Mouse (Mus musculus): ENCODE measurements around the gene Mthfd2l. TPM values are rescaled to one million over a fixed set of nuclear protein-coding genes. Genes with fewer than 3 reads are reported as not detected.

Gene Mthfd2l
- total and polyA plus RNA-seq, 3 experiments, result 8.7 to 9.8 (median 9.1) TPM

DNA sequence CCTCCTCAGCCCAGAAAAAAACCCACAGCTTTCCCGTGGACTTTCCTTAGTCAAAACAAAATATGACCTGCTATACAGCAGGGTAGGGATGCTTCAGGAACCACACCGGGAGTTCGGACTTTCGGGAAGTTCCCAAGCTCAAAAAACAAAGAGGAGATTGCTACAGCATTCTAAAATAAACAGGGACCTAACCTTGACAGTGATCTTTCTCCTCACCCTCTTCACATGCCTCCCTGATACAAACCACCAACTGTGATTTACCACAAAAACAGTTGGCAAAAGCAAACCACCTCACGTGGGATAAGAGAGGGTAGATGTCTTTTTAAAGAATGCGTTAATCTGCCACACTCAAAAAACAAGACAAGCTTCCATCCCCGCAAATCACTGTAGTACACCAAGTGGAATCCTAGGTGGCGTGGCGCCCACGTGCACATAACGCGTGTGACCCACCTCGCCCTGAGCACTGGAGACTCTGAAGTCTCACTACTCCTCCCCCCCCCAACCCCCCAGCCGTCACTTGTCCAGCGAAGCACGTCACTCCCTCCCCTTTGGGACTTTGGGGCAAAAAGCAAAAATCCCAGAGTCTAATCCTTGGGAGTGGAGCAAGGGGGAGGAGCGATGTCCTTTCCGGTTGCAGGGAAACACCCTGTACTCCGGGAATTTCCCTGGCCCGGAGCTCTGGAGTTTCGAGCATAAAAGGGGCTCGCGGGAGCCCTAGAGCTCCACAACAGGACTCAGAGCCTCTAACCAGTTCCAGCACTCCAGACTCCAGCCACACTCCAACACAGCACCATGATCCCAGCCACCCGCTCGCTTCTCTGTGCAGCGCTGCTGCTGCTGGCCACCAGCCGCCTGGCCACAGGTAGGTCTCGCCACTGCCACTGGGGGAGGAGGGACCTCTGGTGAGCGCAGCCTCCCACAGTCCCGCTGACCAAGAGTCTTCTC, 40.1 kb upstream of the Mthfd2l start, which contains the start of gene Cxcl1:
TSS of gene Cxcl1 (plus strand) at position 723 of the 945 bp plus-strand sequence.
- Histone ChIP-seq H3K9ac (ENCODE audit: low read depth, low read length) (peak within 1 kb of the TSS; percentile 68), H3K79me2 (replicated peaks; ENCODE audit: control insufficient read depth, insufficient read depth, low read length) (no peaks in the 10 kb centered on the region), H3K27ac (peak within 1 kb of the TSS; percentile 80), H3K27me3 (ENCODE audit: control insufficient read depth, insufficient read depth, low read length) (no peaks in the 10 kb centered on the region), H3K4me3 (peak within 1 kb of the TSS; percentile 62), H3K36me3 (ENCODE audit: control insufficient read depth, insufficient read depth, low read length) (no peaks in the 10 kb centered on the region; the same call in 1 of the 2 replicates), H3K4me1 (ENCODE audit: control insufficient read depth, insufficient read depth, low read length) (peaks cover 2% of the 10 kb centered on the region)
- peak; percentile 67 to 81 for DNase-seq
- TF ChIP-seq CTCF (IDR thresholded peaks at IDR 0.05), result peak; percentile 53
- TF ChIP-seq EP300 (IDR thresholded peaks at IDR 0.05; ENCODE audit: insufficient read depth, low read depth, low read length), result 0 out of 2 replicates have a peak, but pooled peaks have one; percentile 30
- TF ChIP-seq POLR2A (IDR thresholded peaks at IDR 0.05; ENCODE audit: insufficient read depth, low read depth, low read length), result peak; percentile 74
- WGBS, result 6% methylated on average over 30 of the region's 30 CpGs
- intact Hi-C loops (cut with DNase I), result loop anchor here (2.0 kb wide), 1 partner anchor 40 kb away; the partner anchor contains the start of gene Mthfd2l

- intact Hi-C loops (cut with DNase I), result loop anchor here (2.0 kb wide), 1 partner anchor 39 kb away; the partner anchor contains the start of gene Mthfd2l
- Histone ChIP-seq H3K27me3 (ENCODE audit: control insufficient read depth, insufficient read depth, low read length) (no peaks in the 10 kb centered on the region), H3K36me3 (ENCODE audit: control insufficient read depth, insufficient read depth, low read length) (no peaks in the 10 kb centered on the region), H3K27ac (peak overlapping the region; percentile 80), H3K4me1 (ENCODE audit: control insufficient read depth, insufficient read depth, low read length) (peaks cover 2% of the 10 kb centered on the region), H3K79me2 (replicated peaks; ENCODE audit: control insufficient read depth, insufficient read depth, low read length) (no peaks in the 10 kb centered on the region), H3K4me3 (peak overlapping the region; percentile 62), H3K9ac (ENCODE audit: low read depth, low read length) (peak overlapping the region; percentile 68)
- 19% methylated on average over 10 of the region's 10 CpGs for WGBS
- no peak for DNase-seq
- no peak for TF ChIP-seq EP300 (IDR thresholded peaks at IDR 0.05; ENCODE audit: insufficient read depth, low read depth, low read length)
- TF ChIP-seq POLR2A (IDR thresholded peaks at IDR 0.05; ENCODE audit: insufficient read depth, low read depth, low read length), result no peak
- TF ChIP-seq CTCF (IDR thresholded peaks at IDR 0.05), result no peak
Measured at GRCm38 (mm10) chr5:90891464-90891813, 39.5 kb upstream of the Mthfd2l start.

DNA sequence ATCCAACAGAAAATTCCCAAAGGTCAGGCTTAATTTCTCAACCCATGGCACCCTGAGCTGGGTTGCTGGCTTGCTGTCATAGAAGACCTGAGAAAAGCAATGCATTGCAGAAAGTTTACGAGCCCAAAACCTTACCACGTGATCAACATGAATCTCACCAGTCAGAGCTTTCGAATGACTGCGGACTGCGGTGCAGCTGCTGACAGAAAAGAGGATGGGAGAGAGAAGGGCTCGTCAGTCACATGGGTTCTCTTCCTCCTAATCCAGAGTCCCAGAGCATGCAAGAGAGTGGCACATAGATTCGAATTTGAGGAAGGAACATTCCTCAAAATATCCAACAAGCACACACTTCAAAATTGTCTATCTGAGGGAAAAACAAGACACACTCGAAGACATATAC, 36.7 kb upstream of the Mthfd2l start:
- Histone ChIP-seq H3K27ac (no peak overlapping the region), H3K79me2 (replicated peaks; ENCODE audit: control insufficient read depth, insufficient read depth, low read length) (no peaks in the 10 kb centered on the region), H3K9ac (ENCODE audit: low read depth, low read length) (no peak overlapping the region), H3K4me1 (ENCODE audit: control insufficient read depth, insufficient read depth, low read length) (peaks cover 2% of the 10 kb centered on the region), H3K4me3 (no peak overlapping the region), H3K36me3 (ENCODE audit: control insufficient read depth, insufficient read depth, low read length) (no peaks in the 10 kb centered on the region), H3K27me3 (ENCODE audit: control insufficient read depth, insufficient read depth, low read length) (no peaks in the 10 kb centered on the region)
- no peak for DNase-seq
- TF ChIP-seq CTCF (IDR thresholded peaks at IDR 0.05), result no peak
- TF ChIP-seq POLR2A (IDR thresholded peaks at IDR 0.05; ENCODE audit: insufficient read depth, low read depth, low read length), result no peak
- TF ChIP-seq EP300 (IDR thresholded peaks at IDR 0.05; ENCODE audit: insufficient read depth, low read depth, low read length), result no peak
- intact Hi-C loops (cut with DNase I), result no loop called here
- WGBS, result 60% methylated on average over 8 of the region's 8 CpGs

GRCm38 (mm10) chr5:90897429-90897828, 33.5 kb upstream of the Mthfd2l start:
- TF ChIP-seq POLR2A (IDR thresholded peaks at IDR 0.05; ENCODE audit: insufficient read depth, low read depth, low read length), result no peak
- TF ChIP-seq EP300 (IDR thresholded peaks at IDR 0.05; ENCODE audit: insufficient read depth, low read depth, low read length), result no peak
- TF ChIP-seq CTCF (IDR thresholded peaks at IDR 0.05), result no peak
- Histone ChIP-seq H3K4me3 (no peak overlapping the region), H3K27ac (no peak overlapping the region), H3K9ac (ENCODE audit: low read depth, low read length) (no peak overlapping the region), H3K4me1 (ENCODE audit: control insufficient read depth, insufficient read depth, low read length) (peaks cover 3% of the 10 kb centered on the region), H3K27me3 (ENCODE audit: control insufficient read depth, insufficient read depth, low read length) (no peaks in the 10 kb centered on the region), H3K36me3 (ENCODE audit: control insufficient read depth, insufficient read depth, low read length) (no peaks in the 10 kb centered on the region), H3K79me2 (replicated peaks; ENCODE audit: control insufficient read depth, insufficient read depth, low read length) (no peaks in the 10 kb centered on the region)
- intact Hi-C loops (cut with DNase I), result no loop called here
- DNase-seq, result no peak
- 76% methylated on average over 3 of the region's 3 CpGs for WGBS

- no peak overlapping the region for H3K4me3 ChIP-seq
- peaks cover 5% of the 10 kb centered on the region for H3K4me1 ChIP-seq (ENCODE audit: control insufficient read depth, insufficient read depth, low read length)
- intact Hi-C loops (cut with DNase I), result no loop called here
- H3K27me3 ChIP-seq (ENCODE audit: control insufficient read depth, insufficient read depth, low read length), result 0 out of 2 replicates have a peak, but pooled peaks cover 2% of the 10 kb centered on the region
- no peak overlapping the region for H3K9ac ChIP-seq (ENCODE audit: low read depth, low read length)
- TF ChIP-seq POLR2A (IDR thresholded peaks at IDR 0.05; ENCODE audit: insufficient read depth, low read depth, low read length) (no peak), EP300 (IDR thresholded peaks at IDR 0.05; ENCODE audit: insufficient read depth, low read depth, low read length) (no peak), CTCF (IDR thresholded peaks at IDR 0.05) (no peak)
- no peaks in the 10 kb centered on the region for H3K36me3 ChIP-seq (ENCODE audit: control insufficient read depth, insufficient read depth, low read length)
- no peak overlapping the region for H3K27ac ChIP-seq
- DNase-seq, result no peak
- no peaks in the 10 kb centered on the region for H3K79me2 ChIP-seq (replicated peaks; ENCODE audit: control insufficient read depth, insufficient read depth, low read length)
- 82% methylated on average over 5 of the region's 5 CpGs for WGBS
Measured at GRCm38 (mm10) chr5:90899308-90899707, 31.6 kb upstream of the Mthfd2l start.

All from heart, adult 2 months (tissue).